Mouse (Mus musculus) limb, embryonic 12.5 days (tissue): ENCODE results near the gene Tunar. TPM values are rescaled to one million over a fixed set of nuclear protein-coding genes. Genes with fewer than 3 reads are reported as not detected.

Experiments
- ATAC-seq: fragments of 200-750 bp; cut with Nextera tagmentation; 2 replicates; pipeline ENCODE4 v1.8.0; 2017; ENCODE audit warnings: low read depth, moderate TSS enrichment; ENCODE audit not compliant: insufficient number of reproducible peaks, insufficient read depth, low FRiP score, low TSS enrichment
- H3K27ac ChIP-seq: fragments of 300-500 bp; sonication (generic); 2 replicates; pipeline ENCODE4 v1.5.1; 2016; ENCODE audit warnings: mild to moderate bottlenecking, moderate library complexity
- H3K27me3 ChIP-seq: fragments of 300-500 bp; sonication (generic); 2 replicates; pipeline ENCODE4 v1.6.1; 2016; ENCODE audit warnings: mild to moderate bottlenecking, moderate library complexity
- H3K36me3 ChIP-seq: fragments of 300-500 bp; sonication (generic); 2 replicates; pipeline ENCODE4 v1.6.1; 2016; ENCODE audit warnings: mild to moderate bottlenecking, moderate library complexity
- H3K4me1 ChIP-seq: fragments of 300-500 bp; sonication (generic); replicated peaks from 2 replicates; pipeline ENCODE4 v1.6.1; 2016
- H3K4me2 ChIP-seq: fragments of 300-500 bp; sonication (generic); 2 replicates; pipeline ENCODE4 v1.6.1; 2016; ENCODE audit warnings: mild to moderate bottlenecking, moderate library complexity
- H3K4me3 ChIP-seq: fragments of 300-500 bp; sonication (generic); replicated peaks from 2 replicates; pipeline ENCODE4 v1.5.1; 2016; ENCODE audit warnings: mild to moderate bottlenecking
- H3K9ac ChIP-seq: fragments of 300-500 bp; sonication (generic); replicated peaks from 2 replicates; pipeline ENCODE4 v1.6.1; 2016; ENCODE audit warnings: mild to moderate bottlenecking, moderate library complexity
- H3K9me3 ChIP-seq: fragments of 300-500 bp; sonication (generic); 2 replicates; pipeline ENCODE4 v1.6.1; 2016; ENCODE audit warnings: mild to moderate bottlenecking, moderate library complexity
- WGBS: fragments of 180-500 bp; shearing (Covaris S2); methylation state at CpG from one replicate; pipeline ENCODE4 v1.1.7; 2016; 5-methylcytosine and 5-hydroxymethylcytosine counted together
- polyA plus RNA-seq: library from polyadenylated mRNA; unstranded; fragments of >200 nt; fragmentation: Nextera tagmentation; extraction: Ambion mirVana; gene quantifications from 2 replicates; pipeline ENCODE4 v1.2.1, GENCODE M21; 2016

Gene Tunar
- polyA plus RNA-seq, 1 experiment from 2014 or later, result 0.43 TPM

DNA sequence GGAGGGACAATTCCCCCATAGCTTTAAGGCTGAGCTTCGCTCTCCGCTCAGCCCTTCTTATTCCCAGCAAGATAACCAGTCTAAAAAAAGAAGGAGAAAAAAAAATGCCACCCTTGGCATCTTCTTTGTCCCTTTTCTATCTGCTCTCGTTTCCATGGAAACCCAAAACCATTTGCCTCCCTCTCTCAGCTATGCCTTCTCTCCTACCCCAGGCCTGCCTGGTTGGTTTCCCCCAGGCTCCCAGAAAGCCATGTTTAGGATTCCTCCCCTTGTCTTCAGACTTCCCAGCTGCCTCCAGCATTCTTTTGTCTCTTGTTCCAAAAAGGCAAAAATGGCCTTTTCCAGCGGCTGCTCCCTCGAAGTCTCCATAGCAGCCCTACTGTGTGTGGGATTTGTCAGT lies 70.1 kb downstream of the Tunar start:
- Histone ChIP-seq H3K4me2 (no peak overlapping the region), H3K27ac (no peak overlapping the region), H3K9me3 (peaks cover 12% of the 10 kb centered on the region; the same call in 1 of the 2 replicates), H3K4me3 (no peak overlapping the region), H3K9ac (no peak overlapping the region), H3K4me1 (peaks cover 3% of the 10 kb centered on the region), H3K27me3 (no peaks in the 10 kb centered on the region), H3K36me3 (no peaks in the 10 kb centered on the region)
- 83% methylated on average over 5 of the region's 5 CpGs for WGBS
- ATAC-seq, result no peak

DNA sequence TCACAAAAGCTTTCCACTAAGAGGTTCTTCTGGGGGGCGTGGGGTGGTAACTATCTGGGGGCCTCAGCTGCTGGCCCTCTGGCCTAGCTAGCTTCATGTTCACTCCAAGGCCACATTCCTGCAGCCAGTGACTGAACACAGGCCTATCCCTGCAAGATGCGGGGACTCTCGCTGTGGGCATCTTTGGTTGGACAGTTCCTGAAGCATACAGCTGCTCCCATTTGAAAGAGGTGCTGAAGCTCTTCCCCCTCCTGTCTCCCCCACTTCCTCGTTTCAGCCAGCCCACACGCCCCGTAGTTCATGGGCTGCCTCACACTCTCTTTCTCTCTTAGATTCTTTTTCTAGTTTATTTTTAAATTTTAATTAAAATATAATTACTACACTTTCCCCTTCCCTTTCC lies 72.3 kb downstream of the Tunar start:
- no peaks in the 10 kb centered on the region for H3K36me3 ChIP-seq
- WGBS, result 70% methylated on average over 6 of the region's 6 CpGs
- no peak overlapping the region for H3K9ac ChIP-seq
- H3K4me3 ChIP-seq, result no peak overlapping the region
- H3K27me3 ChIP-seq, result no peaks in the 10 kb centered on the region
- H3K27ac ChIP-seq, result no peak overlapping the region
- no peaks in the 10 kb centered on the region for H3K4me1 ChIP-seq
- no peak overlapping the region for H3K4me2 ChIP-seq
- no peak for ATAC-seq
- H3K9me3 ChIP-seq, result no peaks in the 10 kb centered on the region

DNA sequence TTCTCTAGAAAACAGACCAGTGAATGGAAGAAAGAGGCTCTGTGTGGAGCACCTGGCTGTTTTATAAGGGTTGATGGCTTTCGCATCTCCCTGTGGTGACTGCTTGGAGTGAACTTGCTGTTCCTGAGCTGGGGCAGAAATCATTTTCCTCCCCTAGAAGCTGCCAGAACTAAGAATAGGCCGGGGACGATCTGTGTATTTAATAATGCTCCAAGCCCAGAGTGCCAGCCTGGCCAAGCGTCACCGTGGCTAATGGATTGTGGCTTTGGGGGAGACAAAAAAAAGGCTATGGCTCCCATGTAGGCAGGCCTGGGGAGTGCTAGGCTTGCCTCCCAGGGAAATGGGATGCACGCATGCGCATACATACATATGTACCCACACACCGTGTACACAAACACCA lies 80.2 kb downstream of the Tunar start:
- 88% methylated on average over 8 of the region's 8 CpGs for WGBS
- Histone ChIP-seq H3K27ac (no peak overlapping the region), H3K4me2 (no peak overlapping the region), H3K27me3 (no peaks in the 10 kb centered on the region), H3K36me3 (no peaks in the 10 kb centered on the region), H3K9ac (no peak overlapping the region), H3K9me3 (no peaks in the 10 kb centered on the region), H3K4me3 (no peak overlapping the region), H3K4me1 (no peaks in the 10 kb centered on the region)
- ATAC-seq, result no peak

DNA sequence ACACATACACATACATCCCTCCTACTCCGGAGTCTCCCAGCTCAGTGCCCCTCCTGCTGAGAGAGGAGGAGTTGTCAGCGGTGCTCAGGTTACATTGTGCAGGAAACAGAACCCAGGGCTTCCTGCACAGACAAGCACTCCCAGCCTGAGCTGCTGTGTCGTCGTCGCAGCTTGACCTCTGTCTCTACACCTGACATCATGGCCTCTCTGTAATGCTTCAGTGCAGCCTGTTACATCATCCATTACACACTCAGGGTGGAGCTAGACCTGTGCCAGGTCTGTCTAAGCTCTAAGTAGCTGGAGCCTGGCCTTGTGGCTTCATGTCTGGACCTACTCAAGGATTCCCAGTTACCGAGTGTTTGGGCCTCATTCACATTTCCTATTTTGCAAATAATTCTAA lies 86.8 kb downstream of the Tunar start:
- 27% methylated on average over 6 of the region's 6 CpGs for WGBS
- Histone ChIP-seq H3K9me3 (no peaks in the 10 kb centered on the region), H3K4me1 (no peaks in the 10 kb centered on the region; the same call in 1 of the 2 replicates), H3K4me2 (no peak overlapping the region), H3K36me3 (no peaks in the 10 kb centered on the region), H3K27me3 (no peaks in the 10 kb centered on the region), H3K4me3 (no peak overlapping the region), H3K27ac (no peak overlapping the region), H3K9ac (no peak overlapping the region)
- no peak for ATAC-seq

DNA sequence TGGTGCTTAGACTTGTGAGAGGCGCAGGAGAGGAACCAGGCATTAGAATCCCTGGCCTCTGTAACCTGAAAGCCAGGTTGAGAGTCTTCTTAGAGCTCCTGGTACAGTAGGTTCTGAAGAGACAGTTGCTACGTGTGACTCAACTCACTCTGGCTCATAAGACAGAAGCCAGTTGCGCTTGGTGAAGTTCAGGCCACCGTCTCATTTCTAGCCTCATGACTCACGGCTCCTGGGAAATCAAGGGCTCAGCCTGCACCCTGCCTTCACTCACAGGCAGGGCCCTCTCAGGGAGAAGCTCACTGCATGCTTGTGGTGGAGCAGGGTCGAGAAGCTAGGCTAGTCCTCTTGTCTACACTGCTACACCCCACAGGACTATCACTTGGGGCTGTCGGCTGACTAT lies 92.9 kb downstream of the Tunar start:
- no peaks in the 10 kb centered on the region for H3K27me3 ChIP-seq
- H3K27ac ChIP-seq, result no peak overlapping the region
- no peak overlapping the region for H3K9ac ChIP-seq
- no peak overlapping the region for H3K4me2 ChIP-seq
- H3K36me3 ChIP-seq, result no peaks in the 10 kb centered on the region
- WGBS, result 82% methylated on average over 7 of the region's 7 CpGs
- H3K9me3 ChIP-seq, result no peaks in the 10 kb centered on the region
- H3K4me3 ChIP-seq, result no peak overlapping the region
- H3K4me1 ChIP-seq, result no peaks in the 10 kb centered on the region
- ATAC-seq, result no peak

DNA sequence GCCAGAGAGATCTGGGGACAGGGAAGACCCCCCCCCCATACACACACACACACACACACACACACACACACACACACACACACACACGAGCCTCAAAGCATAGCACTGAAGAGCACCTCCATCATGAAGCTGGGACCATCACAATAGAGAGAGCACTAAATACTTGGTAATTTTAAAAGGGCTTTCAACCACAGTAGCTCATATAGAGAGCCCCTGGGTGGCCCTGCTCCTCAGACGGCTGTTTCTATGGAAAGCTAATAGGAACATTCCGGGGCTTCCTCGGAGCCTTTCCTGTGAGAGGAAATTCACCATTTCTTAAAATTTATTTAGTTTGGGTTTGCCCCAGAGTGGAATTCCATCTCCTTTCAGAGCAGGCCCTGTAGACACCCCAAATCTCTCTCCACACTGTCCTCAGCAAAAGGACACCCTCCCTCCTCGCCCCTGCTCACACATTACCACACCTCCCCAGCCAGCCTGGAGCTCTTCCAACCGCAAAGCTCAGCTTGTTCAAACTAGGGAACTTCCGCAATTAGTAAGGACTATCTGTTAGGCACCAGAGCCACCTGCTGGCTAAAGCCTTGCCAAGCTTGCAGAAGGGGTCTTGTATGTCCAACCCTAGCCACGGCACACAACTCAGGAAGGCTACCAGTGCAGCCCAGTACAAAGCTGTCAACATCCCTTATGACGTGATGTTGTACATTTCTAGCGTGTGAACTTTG lies 93.5 kb downstream of the Tunar start:
- no peaks in the 10 kb centered on the region for H3K9me3 ChIP-seq
- WGBS, result 25% methylated on average over 10 of the region's 10 CpGs
- H3K4me2 ChIP-seq, result peak overlapping the region; percentile 2; the same call in 1 of the 2 replicates
- H3K36me3 ChIP-seq, result no peaks in the 10 kb centered on the region
- peak; percentile 58 for ATAC-seq
- no peak overlapping the region for H3K27ac ChIP-seq
- no peak overlapping the region for H3K9ac ChIP-seq
- H3K27me3 ChIP-seq, result no peaks in the 10 kb centered on the region
- no peaks in the 10 kb centered on the region for H3K4me1 ChIP-seq
- H3K4me3 ChIP-seq, result no peak overlapping the region

DNA sequence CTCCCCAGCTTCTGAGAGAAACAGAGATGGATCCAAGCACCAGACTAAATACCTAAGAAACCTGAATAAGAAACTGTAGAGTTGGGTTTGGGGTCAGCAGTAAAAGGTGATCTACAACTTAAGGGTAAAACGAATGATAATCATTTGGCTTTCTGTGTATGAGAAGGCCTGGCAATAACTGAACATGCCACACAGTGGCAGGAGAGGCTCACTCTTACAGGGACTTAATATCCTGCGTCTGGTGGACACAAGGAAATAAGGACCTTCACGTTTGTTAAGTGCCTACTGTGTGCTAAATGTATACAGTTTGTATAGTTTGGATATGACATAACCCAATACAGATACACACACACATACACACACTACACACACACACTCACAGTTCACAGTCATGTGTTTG lies 98.2 kb downstream of the Tunar start:
- H3K4me2 ChIP-seq, result no peak overlapping the region
- WGBS, result 55% methylated on average over 3 of the region's 3 CpGs
- no peak overlapping the region for H3K9ac ChIP-seq
- no peaks in the 10 kb centered on the region for H3K27me3 ChIP-seq
- H3K27ac ChIP-seq, result no peak overlapping the region
- no peaks in the 10 kb centered on the region for H3K9me3 ChIP-seq
- H3K4me1 ChIP-seq, result no peaks in the 10 kb centered on the region
- H3K36me3 ChIP-seq, result no peaks in the 10 kb centered on the region
- H3K4me3 ChIP-seq, result no peak overlapping the region
- ATAC-seq, result no peak

DNA sequence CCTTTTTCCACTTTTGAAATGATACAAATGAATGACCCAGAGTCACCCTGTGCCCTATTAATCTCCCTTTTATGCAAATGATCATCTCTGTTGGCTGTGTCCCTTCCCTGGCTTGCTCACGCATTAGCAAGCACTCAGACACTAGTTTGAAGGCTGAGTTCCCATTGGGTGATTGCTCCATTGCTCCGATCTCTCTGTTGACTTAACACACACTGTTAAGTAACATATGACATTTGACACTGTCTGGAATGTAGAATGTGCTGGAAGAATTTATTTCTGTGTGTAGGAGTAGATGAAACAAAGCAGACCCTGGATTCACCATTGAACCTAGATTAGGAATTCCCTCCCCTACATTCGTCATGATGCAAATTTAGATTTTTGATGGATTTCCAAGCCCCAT lies 99.1 kb downstream of the Tunar start:
- no peaks in the 10 kb centered on the region for H3K9me3 ChIP-seq
- no peak for ATAC-seq
- H3K4me3 ChIP-seq, result no peak overlapping the region
- no peaks in the 10 kb centered on the region for H3K36me3 ChIP-seq
- H3K4me2 ChIP-seq, result no peak overlapping the region
- H3K27ac ChIP-seq, result no peak overlapping the region
- no peaks in the 10 kb centered on the region for H3K4me1 ChIP-seq
- H3K9ac ChIP-seq, result no peak overlapping the region
- no peaks in the 10 kb centered on the region for H3K27me3 ChIP-seq
- WGBS, result 72% methylated on average over 3 of the region's 3 CpGs

Other genes starting within 250 kb of the Tunar start
- gene Tcl1b2, start 187.9 kb upstream of the Tunar start, polyA plus RNA-seq, result not detected in 2 replicates
- not detected in 2 replicates for gene Tcl1b1, start 174.2 kb upstream of the Tunar start, polyA plus RNA-seq
- not detected in 2 replicates for gene Tcl1b5, start 157.5 kb upstream of the Tunar start, polyA plus RNA-seq
- gene Tcl1b3, start 142.8 kb upstream of the Tunar start, polyA plus RNA-seq, result not detected in 2 replicates
- not detected in 2 replicates for gene Tcl1b4, start 131.9 kb upstream of the Tunar start, polyA plus RNA-seq
- not detected in 2 replicates for gene Tcl1, start 111.1 kb upstream of the Tunar start, polyA plus RNA-seq
- 3.1 and 3.2 TPM in 2 replicates for gene D430019H16Rik, start 120.0 kb downstream of the Tunar start, polyA plus RNA-seq
- gene Bdkrb2, start 229.4 kb downstream of the Tunar start, polyA plus RNA-seq, result 1.5 and 1.8 TPM in 2 replicates